Mouse (Mus musculus): ENCODE results near the gene Cacna2d4. TPM values are rescaled to one million over a fixed set of nuclear protein-coding genes. Genes with fewer than 3 reads are reported as not detected.

Cacna2d4 gene
- 4.5 and 6.6 TPM in 2 replicates for polyA plus RNA-seq (2012; rRNA removed)

DNA sequence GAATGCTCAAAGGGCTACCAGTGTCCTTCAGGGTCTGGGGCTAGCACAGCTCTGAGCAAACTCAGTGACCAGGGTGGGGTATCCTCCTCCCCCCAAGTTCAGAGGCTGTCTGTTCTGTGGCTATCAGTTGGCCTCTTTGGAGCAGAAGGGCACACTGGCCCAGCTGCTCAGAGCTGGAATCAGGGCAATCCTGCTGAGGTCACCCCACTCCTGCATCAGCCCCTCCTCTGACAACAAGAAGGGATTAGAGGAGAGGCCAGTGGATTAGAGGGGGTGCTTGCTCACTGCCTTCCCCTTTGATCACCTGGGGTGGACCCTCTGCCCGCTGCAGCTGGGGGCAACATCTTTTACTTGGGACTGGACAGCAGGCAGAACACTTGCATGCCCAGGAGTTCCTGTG is at the start of gene Cacna2d4:
TSS of gene Cacna2d4 (plus strand) at position 286 of the 400 bp plus-strand sequence.
- Histone ChIP-seq H3K4me1 (ENCODE audit: control insufficient read depth, insufficient read depth, insufficient read length) (no peaks in the 10 kb centered on the region), H3K27me3 (ENCODE audit: control insufficient read depth, insufficient read depth, low read length) (no peaks in the 10 kb centered on the region), H3K36me3 (ENCODE audit: control insufficient read depth, insufficient read depth, low read length) (no peaks in the 10 kb centered on the region), H3K27ac (ENCODE audit: insufficient read depth, low read length) (no peak within 1 kb of the TSS), H3K4me3 (ENCODE audit: extremely low read depth, insufficient read depth, insufficient read length) (no peak within 1 kb of the TSS)
- TF ChIP-seq CTCF (IDR thresholded peaks at IDR 0.05; ENCODE audit: extremely low read depth, insufficient read depth, insufficient read length, insufficient replicate concordance) = no peak
- TF ChIP-seq POLR2A (IDR thresholded peaks at IDR 0.05; ENCODE audit: low read depth, low read length) = no peak
- WGBS = 44% methylated on average over 1 of the region's 1 CpGs
- DNase-seq (ENCODE audit: low read depth in 1 of 2, low spot score in 2 of 2) = no peak

DNA sequence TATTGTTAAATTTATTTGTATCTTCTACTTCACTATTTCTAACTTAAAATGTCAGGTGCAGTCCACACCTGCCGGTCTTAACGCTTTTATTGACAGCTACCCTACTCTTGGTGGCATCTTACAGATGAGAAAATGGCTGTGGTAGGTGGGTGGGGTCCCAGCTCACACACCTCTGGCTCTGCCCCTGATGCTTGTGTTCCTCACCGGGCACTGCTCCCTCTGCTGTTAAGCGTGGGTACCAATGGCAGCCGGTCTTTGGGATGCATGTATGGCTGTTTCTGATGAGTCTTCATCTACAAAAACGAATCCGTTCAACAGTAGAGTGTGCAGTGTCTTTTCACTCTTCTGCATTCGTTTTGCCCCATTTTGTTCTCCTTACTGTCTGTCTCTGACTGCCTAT is 49.7 kb upstream of the Cacna2d4 start:
- Histone ChIP-seq H3K27ac (ENCODE audit: insufficient read depth, low read length) (no peak overlapping the region), H3K4me1 (ENCODE audit: control insufficient read depth, insufficient read depth, insufficient read length) (no peaks in the 10 kb centered on the region), H3K36me3 (ENCODE audit: control insufficient read depth, insufficient read depth, low read length) (peaks cover 4% of the 10 kb centered on the region), H3K27me3 (ENCODE audit: control insufficient read depth, insufficient read depth, low read length) (no peaks in the 10 kb centered on the region), H3K4me3 (ENCODE audit: extremely low read depth, insufficient read depth, insufficient read length) (no peak overlapping the region)
- 87% methylated on average over 8 of the region's 8 CpGs for WGBS
- TF ChIP-seq CTCF (IDR thresholded peaks at IDR 0.05; ENCODE audit: extremely low read depth, insufficient read depth, insufficient read length, insufficient replicate concordance) (no peak), POLR2A (IDR thresholded peaks at IDR 0.05; ENCODE audit: low read depth, low read length) (no peak)
- no peak for DNase-seq (ENCODE audit: low read depth in 1 of 2, low spot score in 2 of 2)

DNA sequence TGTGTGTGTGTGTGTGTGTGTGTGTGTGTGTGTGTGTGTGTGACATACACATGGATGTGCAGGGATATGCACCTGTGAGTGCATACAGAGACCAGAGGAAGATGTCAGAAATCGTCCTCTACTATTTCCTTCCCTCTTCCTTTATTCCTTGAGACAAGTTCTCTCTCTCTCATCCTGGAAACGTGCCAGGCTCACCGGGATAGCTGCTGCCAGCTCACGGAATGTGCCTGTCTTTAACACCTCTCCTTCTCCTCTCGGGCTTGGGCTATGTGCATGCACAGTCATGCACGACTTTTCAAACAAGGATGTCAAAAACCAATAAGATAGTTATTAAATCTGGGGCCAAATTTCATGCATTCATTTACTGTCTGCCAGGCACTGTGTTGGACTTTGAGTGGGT is 48.7 kb upstream of the Cacna2d4 start:
- no peaks in the 10 kb centered on the region for H3K4me1 ChIP-seq (ENCODE audit: control insufficient read depth, insufficient read depth, insufficient read length)
- no peak for TF ChIP-seq POLR2A (IDR thresholded peaks at IDR 0.05; ENCODE audit: low read depth, low read length)
- TF ChIP-seq CTCF (IDR thresholded peaks at IDR 0.05; ENCODE audit: extremely low read depth, insufficient read depth, insufficient read length, insufficient replicate concordance) = no peak
- no peak for DNase-seq (ENCODE audit: low read depth in 1 of 2, low spot score in 2 of 2)
- H3K4me3 ChIP-seq (ENCODE audit: extremely low read depth, insufficient read depth, insufficient read length) = no peak overlapping the region
- H3K27ac ChIP-seq (ENCODE audit: insufficient read depth, low read length) = no peak overlapping the region
- peaks cover 4% of the 10 kb centered on the region for H3K36me3 ChIP-seq (ENCODE audit: control insufficient read depth, insufficient read depth, low read length)
- WGBS = 84% methylated on average over 6 of the region's 6 CpGs
- H3K27me3 ChIP-seq (ENCODE audit: control insufficient read depth, insufficient read depth, low read length) = no peaks in the 10 kb centered on the region

DNA sequence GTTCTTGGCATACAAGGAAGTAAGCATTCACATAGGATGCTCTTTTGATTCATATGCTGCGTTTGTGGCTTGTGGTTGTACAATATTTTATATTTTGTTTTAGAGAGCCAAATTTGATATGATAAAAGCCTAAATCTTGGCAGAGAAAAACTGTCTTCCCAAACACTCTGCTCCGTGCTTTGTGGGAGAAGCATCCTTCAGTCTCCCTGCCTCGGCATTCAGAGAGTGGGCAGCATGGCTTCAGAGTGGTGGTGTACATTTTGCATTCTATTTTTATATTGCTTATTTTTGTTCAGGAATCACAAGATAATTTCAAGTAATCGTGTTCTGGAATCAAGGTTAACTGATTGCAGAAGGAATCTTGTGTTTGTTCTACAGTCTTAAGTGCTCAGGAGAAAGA is 44.8 kb upstream of the Cacna2d4 start:
- H3K27me3 ChIP-seq (ENCODE audit: control insufficient read depth, insufficient read depth, low read length) = no peaks in the 10 kb centered on the region
- no peak overlapping the region for H3K27ac ChIP-seq (ENCODE audit: insufficient read depth, low read length)
- no peak for TF ChIP-seq POLR2A (IDR thresholded peaks at IDR 0.05; ENCODE audit: low read depth, low read length)
- H3K36me3 ChIP-seq (ENCODE audit: control insufficient read depth, insufficient read depth, low read length) = peaks cover 6% of the 10 kb centered on the region; the same call in 1 of the 2 replicates
- no peaks in the 10 kb centered on the region for H3K4me1 ChIP-seq (ENCODE audit: control insufficient read depth, insufficient read depth, insufficient read length)
- 90% methylated on average over 4 of the region's 4 CpGs for WGBS
- no peak overlapping the region for H3K4me3 ChIP-seq (ENCODE audit: extremely low read depth, insufficient read depth, insufficient read length)
- no peak for DNase-seq (ENCODE audit: low read depth in 1 of 2, low spot score in 2 of 2)

DNA sequence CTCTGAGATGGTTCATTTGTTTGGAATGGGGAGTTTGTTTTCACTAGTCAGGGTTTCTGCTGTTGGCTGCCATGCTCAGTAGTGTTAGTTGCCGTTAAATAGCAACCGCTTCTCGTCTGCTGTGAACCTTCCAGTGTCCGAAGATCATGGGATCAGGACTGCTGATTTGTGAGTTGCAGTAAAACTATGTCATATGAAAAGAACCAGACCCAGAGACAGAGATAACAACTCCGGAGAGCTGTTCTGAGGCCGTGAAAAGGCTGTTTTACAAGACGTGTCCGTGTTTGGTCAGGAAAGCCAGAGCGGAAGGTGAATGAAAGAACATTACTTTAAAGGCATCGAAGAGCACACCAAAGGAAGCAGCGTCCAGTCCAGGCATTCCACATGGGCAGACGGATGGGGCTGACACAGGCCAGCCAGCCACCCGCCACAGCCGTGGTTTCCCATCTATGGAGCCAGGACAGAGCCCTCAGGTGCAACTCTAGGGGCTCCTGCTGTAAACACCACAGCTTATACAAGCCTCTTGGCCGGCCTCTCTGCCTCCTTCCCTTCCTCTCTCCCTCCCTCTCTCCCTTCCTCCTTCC is 42.7 kb upstream of the Cacna2d4 start:
- Histone ChIP-seq H3K4me3 (ENCODE audit: extremely low read depth, insufficient read depth, insufficient read length) (no peak overlapping the region), H3K27me3 (ENCODE audit: control insufficient read depth, insufficient read depth, low read length) (no peaks in the 10 kb centered on the region), H3K27ac (ENCODE audit: insufficient read depth, low read length) (no peak overlapping the region), H3K36me3 (ENCODE audit: control insufficient read depth, insufficient read depth, low read length) (peaks cover 6% of the 10 kb centered on the region; the same call in 1 of the 2 replicates), H3K4me1 (ENCODE audit: control insufficient read depth, insufficient read depth, insufficient read length) (no peaks in the 10 kb centered on the region)
- no peak for DNase-seq (ENCODE audit: low read depth in 1 of 2, low spot score in 2 of 2)
- 92% methylated on average over 15 of the region's 15 CpGs for WGBS
- TF ChIP-seq POLR2A (IDR thresholded peaks at IDR 0.05; ENCODE audit: low read depth, low read length) (no peak), CTCF (IDR thresholded peaks at IDR 0.05; ENCODE audit: extremely low read depth, insufficient read depth, insufficient read length, insufficient replicate concordance) (no peak)

DNA sequence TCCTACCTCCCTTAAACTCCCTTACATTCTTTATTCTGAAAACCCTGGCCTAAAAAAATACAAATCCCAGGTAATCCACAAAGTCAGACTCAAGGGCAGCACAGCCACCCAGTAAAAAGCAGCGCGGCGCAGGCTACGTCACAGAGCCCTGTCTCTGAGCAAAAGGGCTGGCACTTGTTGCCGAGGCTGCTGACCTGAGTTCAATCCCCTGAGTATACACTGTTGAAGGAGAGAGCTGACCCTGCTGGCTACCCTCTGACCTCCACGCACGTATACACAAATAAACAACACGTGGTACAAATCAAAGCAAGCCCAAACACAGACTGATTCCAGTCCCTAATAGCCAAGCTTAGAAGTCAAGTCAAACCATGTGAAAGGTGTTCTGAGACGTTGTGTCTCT is 42.2 kb upstream of the Cacna2d4 start:
- Histone ChIP-seq H3K27ac (ENCODE audit: insufficient read depth, low read length) (no peak overlapping the region), H3K4me3 (ENCODE audit: extremely low read depth, insufficient read depth, insufficient read length) (no peak overlapping the region), H3K36me3 (ENCODE audit: control insufficient read depth, insufficient read depth, low read length) (peaks cover 6% of the 10 kb centered on the region; the same call in 1 of the 2 replicates), H3K27me3 (ENCODE audit: control insufficient read depth, insufficient read depth, low read length) (no peaks in the 10 kb centered on the region), H3K4me1 (ENCODE audit: control insufficient read depth, insufficient read depth, insufficient read length) (no peaks in the 10 kb centered on the region)
- DNase-seq (ENCODE audit: low read depth in 1 of 2, low spot score in 2 of 2) = no peak
- TF ChIP-seq CTCF (IDR thresholded peaks at IDR 0.05; ENCODE audit: extremely low read depth, insufficient read depth, insufficient read length, insufficient replicate concordance) = no peak
- no peak for TF ChIP-seq POLR2A (IDR thresholded peaks at IDR 0.05; ENCODE audit: low read depth, low read length)
- WGBS = 93% methylated on average over 9 of the region's 9 CpGs

DNA sequence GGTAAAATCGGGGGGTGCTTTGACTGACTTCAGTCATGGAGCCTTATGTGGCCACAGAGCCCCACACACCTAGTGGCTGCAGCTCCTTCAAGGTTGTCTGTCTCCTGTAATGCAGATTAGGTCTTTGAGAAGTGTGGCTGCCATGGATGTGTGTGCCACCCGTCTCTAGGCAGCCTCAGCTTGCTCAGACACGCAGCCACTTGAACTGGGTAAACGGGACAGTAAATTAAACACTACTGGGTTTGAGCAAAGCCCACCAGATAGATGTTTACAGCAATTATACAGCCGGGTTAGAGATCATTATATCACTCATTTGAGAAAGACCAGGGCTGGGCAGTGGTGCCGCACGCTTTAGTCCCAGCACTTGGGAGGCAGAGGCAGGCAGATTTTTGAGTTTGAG is 41.7 kb upstream of the Cacna2d4 start:
- no peak overlapping the region for H3K27ac ChIP-seq (ENCODE audit: insufficient read depth, low read length)
- 88% methylated on average over 7 of the region's 7 CpGs for WGBS
- H3K4me3 ChIP-seq (ENCODE audit: extremely low read depth, insufficient read depth, insufficient read length) = no peak overlapping the region
- no peaks in the 10 kb centered on the region for H3K4me1 ChIP-seq (ENCODE audit: control insufficient read depth, insufficient read depth, insufficient read length)
- H3K27me3 ChIP-seq (ENCODE audit: control insufficient read depth, insufficient read depth, low read length) = no peaks in the 10 kb centered on the region
- no peak for TF ChIP-seq POLR2A (IDR thresholded peaks at IDR 0.05; ENCODE audit: low read depth, low read length)
- no peak for TF ChIP-seq CTCF (IDR thresholded peaks at IDR 0.05; ENCODE audit: extremely low read depth, insufficient read depth, insufficient read length, insufficient replicate concordance)
- H3K36me3 ChIP-seq (ENCODE audit: control insufficient read depth, insufficient read depth, low read length) = peaks cover 6% of the 10 kb centered on the region; the same call in 1 of the 2 replicates
- no peak for DNase-seq (ENCODE audit: low read depth in 1 of 2, low spot score in 2 of 2)

Measured in spleen, adult 2 months (tissue).